Mouse (Mus musculus): ENCODE measurements around the gene Gm45837.

Gm45837 gene

GRCm38 (mm10) chr7:101391909-101392479 lies 18.7 kb upstream of the Gm45837 start:
- no peak for DNase-seq (ENCODE audit: low spot score)

- no peak for DNase-seq (ENCODE audit: low spot score)
Observed at GRCm38 (mm10) chr7:101393015-101393414, 17.7 kb upstream of the Gm45837 start.

- no peak for DNase-seq (ENCODE audit: low spot score)
Observed at GRCm38 (mm10) chr7:101393694-101394504, 16.8 kb upstream of the Gm45837 start.

GRCm38 (mm10) chr7:101394569-101394968 lies 16.1 kb upstream of the Gm45837 start:
- DNase-seq (ENCODE audit: low spot score), result no peak

GRCm38 (mm10) chr7:101395471-101395870 lies 15.2 kb upstream of the Gm45837 start:
- no peak for DNase-seq (ENCODE audit: low spot score)

- DNase-seq (ENCODE audit: low spot score), result no peak
Observed at GRCm38 (mm10) chr7:101397175-101397574, 13.5 kb upstream of the Gm45837 start.

- DNase-seq (ENCODE audit: low spot score), result no peak
Observed at GRCm38 (mm10) chr7:101401510-101401909, 9.2 kb upstream of the Gm45837 start.

- DNase-seq (ENCODE audit: low spot score), result no peak
Observed at GRCm38 (mm10) chr7:101403831-101404230, 6.9 kb upstream of the Gm45837 start.

- peak; percentile 77 for DNase-seq (ENCODE audit: low spot score)
Observed at GRCm38 (mm10) chr7:101412796-101413195, 2.1 kb downstream of the Gm45837 start.

GRCm38 (mm10) chr7:101414209-101414608 lies 3.5 kb downstream of the Gm45837 start:
- no peak for DNase-seq (ENCODE audit: low spot score)

GRCm38 (mm10) chr7:101414661-101415511 lies 4.2 kb downstream of the Gm45837 start:
- DNase-seq (ENCODE audit: low spot score), result no peak

GRCm38 (mm10) chr7:101415512-101416100 lies 4.9 kb downstream of the Gm45837 start:
- no peak for DNase-seq (ENCODE audit: low spot score)

- DNase-seq (ENCODE audit: low spot score), result no peak
Observed at GRCm38 (mm10) chr7:101416391-101416790, 5.7 kb downstream of the Gm45837 start.

GRCm38 (mm10) chr7:101419013-101419770 lies 8.5 kb downstream of the Gm45837 start:
- DNase-seq (ENCODE audit: low spot score), result no peak

GRCm38 (mm10) chr7:101421529-101421928 lies 10.8 kb downstream of the Gm45837 start, which contains the start of gene Pde2a:
Gene Pde2a, plus strand, starts transcription at chr7:101421691.
- peak; percentile 78 for DNase-seq (ENCODE audit: low spot score)

- DNase-seq (ENCODE audit: low spot score), result no peak
Observed at GRCm38 (mm10) chr7:101422069-101422468, 11.4 kb downstream of the Gm45837 start.

GRCm38 (mm10) chr7:101422646-101423045 lies 12.0 kb downstream of the Gm45837 start:
- no peak for DNase-seq (ENCODE audit: low spot score)

- no peak for DNase-seq (ENCODE audit: low spot score)
Observed at GRCm38 (mm10) chr7:101423970-101424369, 13.3 kb downstream of the Gm45837 start.

- DNase-seq (ENCODE audit: low spot score), result no peak
Observed at GRCm38 (mm10) chr7:101426692-101427091, 16.0 kb downstream of the Gm45837 start.

- DNase-seq (ENCODE audit: low spot score), result no peak
Observed at GRCm38 (mm10) chr7:101427736-101428135, 17.1 kb downstream of the Gm45837 start.

- DNase-seq (ENCODE audit: low spot score), result no peak
Observed at GRCm38 (mm10) chr7:101435038-101435437, 24.4 kb downstream of the Gm45837 start.
